Mouse (Mus musculus) R1 (cell line): ENCODE data around the gene Apc2.
A peak's percentile ranks its signal among the peaks of the same experiment; 100 is the strongest.

ENCODE experiments used
- DNase-seq: peaks from one replicate; pipeline ENCODE4 v3.0.0-alpha.2; 2018; ENCODE audit warnings: low read depth, low spot score

Apc2 gene

DNA sequence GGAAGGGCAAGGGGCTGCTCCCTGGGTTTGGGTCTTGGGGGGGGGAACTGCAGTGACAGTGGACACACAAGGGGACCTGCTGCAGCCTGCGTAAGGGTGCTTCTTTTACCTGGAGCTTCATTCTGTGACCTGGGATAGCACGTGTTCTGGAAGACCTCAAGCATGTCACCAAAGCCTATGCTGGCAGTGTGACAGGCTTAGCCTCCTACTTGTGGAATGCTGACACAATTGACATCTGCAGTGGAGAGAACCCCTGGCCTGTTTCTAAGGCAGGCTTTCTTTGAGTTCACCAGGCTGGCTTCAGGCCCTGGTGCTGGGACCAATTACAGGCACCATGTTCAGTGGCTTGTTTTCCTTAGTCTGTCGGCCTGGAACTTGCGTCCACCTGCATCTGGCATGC is 1.5 kb upstream of the Apc2 start:
- no peak for DNase-seq

DNA sequence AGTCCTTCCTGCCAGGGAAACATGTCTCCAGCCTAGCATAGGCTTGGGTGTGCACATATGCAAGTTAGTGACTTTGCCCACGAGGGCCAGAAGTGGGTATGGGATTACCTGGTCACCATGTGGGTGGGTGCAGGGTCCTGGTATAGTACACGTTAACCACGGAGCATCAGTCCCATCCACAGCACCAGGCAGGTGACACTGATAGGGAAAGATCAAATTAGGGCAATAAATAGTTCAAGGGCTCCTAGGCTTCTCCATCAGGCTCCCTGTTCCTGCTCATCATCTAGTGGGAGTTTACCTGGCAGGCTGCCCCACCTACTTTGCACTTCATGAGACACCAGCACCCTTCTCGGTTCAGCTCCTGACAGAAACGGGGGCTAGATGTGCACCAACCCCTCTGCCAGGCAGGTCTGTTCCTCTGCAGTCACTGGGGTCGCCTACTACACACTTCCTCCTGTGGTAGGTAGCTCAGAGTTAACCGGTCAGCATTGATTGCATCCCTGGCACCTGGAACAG is 931 bp upstream of the Apc2 start:
- no peak for DNase-seq

DNA sequence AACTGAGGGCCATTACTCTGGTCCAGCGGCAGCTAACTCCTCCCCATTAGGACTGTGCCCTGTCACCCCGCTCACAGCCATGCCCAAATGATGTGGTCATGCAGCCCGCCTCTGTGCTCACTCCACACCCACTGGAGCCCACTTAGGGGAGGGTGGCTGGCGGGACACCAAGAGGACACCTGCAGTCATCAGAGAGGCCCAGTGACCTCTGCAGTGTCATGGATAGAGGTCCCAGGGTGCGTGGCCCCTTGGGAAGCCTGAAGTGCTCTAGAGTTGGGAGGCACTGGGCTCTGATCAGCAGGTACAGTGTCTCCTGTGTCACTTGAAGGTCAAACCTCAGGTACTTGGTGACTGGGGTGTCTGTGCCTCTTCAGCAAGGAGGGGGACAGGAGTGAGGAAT is 1.0 kb downstream of the Apc2 start:
- DNase-seq, result no peak

DNA sequence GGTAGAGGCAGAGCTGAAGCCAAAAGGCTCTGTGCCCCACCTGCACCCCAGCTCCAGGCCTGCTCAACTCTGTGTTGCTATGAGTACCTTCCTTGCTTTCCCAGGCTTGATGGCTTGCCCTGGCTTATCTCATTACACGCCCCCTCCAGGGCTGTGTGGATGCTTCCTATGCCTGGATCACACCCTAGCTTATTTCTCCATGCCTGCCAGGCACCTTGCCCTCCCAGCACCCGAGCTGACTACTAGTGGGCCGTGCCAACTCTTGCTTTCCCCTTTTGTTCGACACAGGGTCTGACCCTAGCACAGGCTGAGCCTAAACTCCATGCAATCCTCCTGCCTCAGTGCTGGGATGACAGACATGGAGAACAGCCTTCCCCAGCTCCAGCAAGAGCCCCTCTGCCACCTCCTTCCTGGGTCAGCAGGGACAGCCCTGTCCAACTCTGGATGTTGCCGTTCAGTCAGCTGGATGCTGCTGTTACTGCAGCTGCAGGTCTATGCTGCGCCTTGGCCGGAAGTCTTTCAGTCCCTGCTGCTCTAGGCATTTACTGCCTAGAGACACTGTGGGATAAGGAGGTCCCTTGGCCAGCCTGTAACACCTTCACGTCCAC is 1.9 kb downstream of the Apc2 start:
- DNase-seq, result no peak

DNA sequence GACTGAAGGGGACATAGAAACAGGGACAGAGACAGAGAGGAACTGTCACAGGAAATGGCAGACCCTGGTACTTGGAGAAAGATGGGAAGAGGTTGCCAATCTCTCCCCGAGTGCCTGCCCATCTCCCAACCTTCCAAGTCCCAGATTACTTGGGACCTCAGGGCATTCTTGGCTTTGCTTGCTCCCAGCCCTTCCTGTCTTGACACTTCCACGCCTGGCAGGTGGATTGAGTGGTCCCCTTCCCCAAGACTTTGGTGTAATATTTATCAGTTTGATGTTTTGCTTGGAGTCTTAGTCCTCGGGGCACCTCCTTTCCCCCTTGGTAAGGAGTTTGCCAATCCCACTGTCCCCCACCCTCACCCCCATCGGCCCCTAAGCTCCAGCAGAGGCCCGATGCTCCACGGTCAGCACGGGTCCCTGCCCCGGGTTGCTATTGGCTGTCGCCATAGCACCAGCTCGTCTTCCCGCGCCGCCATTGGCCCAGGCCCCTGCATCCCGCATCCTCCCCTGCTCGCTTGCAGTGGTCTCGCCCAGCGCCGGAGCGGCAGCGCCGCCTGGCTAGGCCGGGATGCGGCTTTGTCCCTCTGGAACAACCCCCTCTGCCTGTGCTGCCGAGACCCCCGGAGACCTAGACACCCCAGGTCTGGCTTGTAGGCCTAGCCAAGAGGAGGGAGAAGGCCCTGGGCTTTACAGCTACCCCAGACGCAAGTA is 2.9 kb downstream of the Apc2 start:
- DNase-seq, result peak; percentile 65

DNA sequence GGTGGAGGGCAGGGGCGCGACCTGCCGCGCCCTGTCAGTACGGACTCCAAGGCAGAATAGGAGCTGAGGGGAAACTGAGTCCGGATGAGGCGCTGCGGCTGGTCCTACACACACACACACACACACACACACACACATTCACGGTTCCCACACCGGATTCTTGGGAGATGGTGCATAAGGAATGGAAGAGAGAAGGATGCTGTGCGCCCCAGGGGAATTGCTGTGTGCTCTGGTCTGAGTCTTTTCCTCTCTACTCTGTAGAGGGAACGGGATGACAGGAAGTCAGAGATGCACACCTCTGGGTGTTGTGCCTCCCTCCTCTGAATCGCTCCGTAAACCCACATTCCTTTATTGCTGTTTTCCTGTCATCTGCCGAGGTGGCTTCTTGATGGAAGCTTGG is 3.5 kb downstream of the Apc2 start:
- no peak for DNase-seq

DNA sequence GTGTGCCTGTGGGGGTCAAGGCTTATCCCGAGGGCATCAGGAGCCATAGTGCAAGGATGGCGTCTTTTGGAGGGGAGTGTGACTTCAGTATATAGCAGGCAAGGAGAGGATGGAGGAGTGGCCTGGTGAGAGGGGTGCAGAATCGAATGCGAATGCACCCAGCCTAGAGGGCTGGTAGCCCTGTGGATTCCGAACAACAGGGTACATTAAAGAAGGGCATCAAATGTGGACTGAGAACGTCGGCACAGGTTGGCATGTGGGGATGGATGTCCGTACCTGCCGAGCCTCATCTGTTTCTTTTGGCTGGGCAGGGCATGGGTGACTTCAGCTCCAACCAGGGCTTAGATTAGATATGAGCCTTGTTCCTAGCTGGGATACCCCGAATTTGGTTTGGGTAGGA is 4.0 kb downstream of the Apc2 start:
- no peak for DNase-seq

DNA sequence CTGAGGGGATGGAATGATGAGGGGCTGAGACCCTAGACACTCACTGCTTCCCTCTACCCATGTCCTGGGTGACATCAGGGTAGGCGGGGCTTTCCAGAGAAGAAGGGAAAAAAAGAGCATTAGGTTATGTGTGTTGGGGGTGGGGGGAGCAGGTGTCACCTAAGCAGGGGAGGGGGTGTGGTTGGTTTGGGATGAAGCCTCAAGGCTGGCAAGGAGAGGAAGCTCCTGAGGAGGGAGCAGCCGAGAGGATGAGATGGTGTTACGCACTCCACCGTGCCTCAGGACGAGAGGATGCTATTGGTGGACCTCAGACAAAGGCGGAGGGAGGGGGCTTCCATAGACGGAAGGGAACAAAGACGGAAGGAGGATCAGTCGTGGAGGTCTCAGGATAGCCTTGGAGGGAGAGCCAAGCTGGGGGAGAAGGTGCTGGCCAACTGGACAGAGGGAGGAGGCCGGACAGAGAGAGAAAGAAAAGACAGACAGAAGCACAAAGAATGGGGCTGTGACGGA is 5.0 kb downstream of the Apc2 start:
- DNase-seq, result no peak

DNA sequence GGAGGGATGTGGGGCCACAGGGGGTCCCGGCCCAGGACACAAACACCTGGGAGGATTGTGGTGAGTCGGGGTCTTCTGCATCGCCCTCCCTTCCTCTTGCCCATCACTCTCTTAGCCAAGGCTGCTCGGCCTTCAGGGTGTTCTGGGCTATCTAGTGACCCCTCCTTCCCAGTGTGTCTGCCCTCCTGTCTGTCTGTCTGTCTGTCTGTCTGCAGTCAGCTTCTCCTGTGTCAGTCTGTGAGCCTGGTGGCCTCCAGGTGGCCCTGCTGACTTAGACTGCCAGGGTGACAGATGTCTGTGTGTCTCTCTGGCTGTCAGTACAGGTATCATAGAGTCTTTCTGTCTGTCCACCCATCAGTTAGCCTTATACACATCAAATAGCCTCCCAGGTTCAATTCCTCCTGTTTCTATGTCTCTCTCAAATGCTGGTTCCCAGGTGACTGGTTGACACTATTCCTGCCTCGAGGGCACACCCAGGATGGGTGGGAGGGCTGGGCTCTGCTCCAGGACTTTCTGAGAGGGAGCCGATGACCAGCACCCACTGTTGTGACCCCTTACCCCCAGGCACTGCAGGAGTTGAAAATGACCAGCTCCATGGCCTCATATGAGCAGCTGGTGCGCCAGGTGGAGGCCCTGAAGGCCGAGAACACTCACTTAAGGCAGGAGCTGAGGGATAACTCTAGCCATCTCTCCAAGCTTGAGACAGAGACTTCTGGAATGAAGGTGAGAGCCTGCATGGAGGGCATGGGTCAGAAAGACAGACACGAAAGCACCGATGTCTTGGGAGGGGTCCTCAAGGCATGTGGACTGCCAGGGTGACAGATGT is 5.7 kb downstream of the Apc2 start:
- no peak for DNase-seq

DNA sequence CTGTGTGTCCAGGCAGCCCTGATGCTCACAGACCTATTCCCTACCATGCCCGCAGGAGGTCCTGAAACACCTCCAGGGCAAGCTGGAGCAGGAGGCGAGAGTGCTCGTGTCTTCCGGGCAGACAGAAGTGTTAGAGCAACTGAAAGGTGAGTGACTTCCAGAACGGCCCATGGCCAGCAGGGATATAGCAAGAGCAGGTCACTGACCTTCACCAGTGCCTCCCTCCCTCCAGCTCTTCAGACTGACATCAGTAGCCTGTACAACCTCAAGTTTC is 6.2 kb downstream of the Apc2 start:
- DNase-seq, result no peak

DNA sequence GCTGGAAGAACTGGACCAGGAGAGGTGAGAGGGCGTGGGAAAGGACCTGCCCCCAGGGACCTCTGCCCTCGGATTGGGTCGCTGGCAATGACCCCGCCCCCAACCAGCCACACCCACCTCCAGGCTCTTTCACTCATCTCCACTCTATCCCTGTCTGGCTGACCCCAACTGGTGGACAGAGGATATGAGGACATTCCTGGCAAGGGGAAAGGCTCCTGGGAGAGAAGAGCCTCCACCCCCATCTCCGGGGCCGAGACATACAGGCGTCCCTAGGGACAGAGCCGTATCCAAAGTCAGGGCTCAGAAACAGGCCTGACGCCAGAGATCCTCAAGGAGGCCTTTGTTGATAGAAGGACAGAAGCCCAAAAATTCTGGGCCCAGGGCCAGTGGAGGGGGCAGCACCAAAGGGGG is 6.7 kb downstream of the Apc2 start:
- peak; percentile 62 for DNase-seq

DNA sequence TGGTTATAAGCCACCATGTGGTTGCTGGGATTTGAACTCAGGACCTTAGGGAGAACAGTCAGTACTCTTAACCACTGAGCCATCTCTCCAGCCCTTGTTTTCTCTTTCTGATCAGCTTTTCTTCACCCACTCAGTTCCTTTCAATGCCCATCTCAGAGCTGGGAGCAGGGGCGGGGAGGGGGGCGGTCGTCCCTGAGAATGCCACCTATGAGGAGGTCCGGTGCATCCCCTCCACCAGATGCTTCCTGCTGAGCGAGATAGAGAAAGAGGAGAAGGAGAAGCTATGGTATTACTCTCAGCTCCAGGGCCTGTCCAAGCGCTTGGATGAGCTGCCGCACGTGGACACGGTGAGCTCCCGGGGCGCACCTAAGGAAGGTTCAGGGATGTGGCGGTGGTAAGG is 8.7 kb downstream of the Apc2 start:
- no peak for DNase-seq

DNA sequence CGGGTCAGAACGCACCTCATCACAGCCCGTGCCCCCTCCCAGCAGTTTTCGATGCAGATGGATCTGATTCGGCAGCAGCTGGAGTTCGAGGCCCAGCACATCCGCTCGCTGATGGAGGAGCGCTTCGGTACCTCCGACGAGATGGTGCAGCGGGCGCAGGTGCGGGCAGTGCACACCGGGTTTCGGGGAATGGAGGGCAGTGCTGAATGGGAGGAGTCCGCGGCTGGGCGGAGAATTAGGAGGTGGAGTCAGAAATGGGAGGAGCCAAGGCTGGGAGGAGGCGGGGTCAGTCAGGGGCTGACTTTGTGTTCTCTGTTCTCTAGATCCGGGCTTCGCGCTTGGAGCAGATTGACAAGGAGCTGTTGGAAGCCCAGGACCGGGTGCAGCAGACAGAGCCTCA is 9.1 kb downstream of the Apc2 start:
- peak; percentile 91 for DNase-seq

DNA sequence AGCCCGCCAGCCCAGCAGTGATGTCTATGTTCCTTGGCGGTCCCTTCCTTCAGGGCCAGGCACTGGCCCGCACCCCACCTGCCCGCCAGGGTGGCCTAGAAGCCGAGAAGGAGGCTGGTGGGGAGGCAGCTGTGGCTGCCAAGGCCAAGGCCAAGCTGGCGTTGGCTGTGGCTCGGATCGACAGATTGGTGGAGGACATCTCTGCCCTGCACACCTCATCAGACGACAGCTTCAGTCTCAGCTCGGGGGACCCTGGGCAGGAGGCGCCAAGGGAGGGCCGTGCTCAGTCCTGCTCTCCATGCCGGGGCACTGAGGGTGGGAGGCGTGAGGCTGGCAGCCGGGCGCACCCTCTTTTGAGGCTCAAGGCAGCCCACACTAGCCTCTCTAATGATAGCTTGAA is 15.8 kb downstream of the Apc2 start:
- DNase-seq, result no peak

DNA sequence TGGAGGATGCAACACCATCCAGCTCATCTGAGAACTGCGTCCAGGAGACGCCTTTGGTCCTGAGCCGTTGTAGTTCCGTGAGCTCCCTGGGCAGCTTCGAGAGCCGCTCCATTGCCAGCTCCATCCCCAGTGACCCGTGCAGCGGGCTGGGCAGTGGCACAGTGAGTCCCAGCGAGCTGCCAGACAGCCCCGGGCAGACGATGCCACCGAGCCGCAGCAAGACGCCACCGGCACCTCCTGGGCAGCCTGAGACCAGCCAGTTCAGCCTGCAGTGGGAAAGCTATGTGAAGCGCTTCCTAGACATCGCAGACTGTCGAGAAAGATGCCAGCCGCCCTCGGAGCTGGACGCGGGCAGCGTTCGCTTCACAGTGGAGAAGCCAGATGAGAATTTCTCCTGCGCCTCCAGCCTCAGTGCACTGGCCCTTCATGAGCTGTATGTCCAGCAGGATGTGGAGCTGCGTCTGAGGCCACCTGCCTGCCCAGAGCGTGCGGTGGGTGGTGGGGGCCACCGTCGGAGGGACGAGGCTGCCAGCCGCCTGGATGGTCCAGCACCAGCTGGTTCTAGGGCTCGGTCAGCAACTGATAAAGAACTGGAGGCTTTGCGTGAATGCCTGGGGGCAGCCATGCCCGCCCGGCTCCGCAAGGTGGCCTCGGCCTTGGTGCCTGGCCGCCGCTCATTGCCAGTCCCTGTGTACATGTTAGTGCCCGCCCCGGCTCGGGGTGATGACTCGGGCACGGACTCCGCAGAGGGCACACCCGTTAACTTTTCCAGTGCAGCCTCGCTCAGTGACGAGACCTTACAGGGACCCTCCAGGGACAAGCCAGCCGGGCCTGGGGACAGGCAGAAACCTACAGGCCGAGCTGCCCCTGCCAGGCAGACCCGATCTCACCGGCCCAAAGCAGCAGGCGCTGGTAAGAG is 17.1 kb downstream of the Apc2 start:
- no peak for DNase-seq

DNA sequence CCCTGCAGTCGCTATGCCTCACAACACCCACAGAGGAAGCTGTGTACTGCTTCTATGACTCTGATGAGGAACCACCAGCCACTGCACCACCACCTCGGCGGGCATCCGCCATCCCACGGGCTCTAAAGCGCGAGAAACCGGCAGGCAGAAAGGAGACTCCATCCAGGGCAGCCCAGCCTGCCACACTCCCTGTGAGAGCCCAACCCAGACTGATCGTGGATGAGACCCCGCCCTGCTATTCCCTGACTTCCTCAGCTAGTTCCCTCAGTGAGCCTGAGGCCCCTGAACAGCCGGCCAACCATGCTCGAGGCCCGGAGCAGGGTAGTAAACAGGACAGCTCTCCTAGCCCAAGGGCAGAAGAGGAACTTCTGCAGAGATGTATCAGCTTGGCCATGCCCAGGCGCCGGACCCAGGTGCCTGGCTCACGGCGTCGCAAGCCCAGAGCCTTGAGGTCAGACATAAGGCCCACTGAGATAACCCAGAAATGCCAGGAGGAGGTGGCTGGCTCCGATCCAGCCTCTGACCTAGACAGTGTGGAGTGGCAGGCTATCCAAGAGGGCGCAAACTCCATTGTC is 17.9 kb downstream of the Apc2 start:
- no peak for DNase-seq

DNA sequence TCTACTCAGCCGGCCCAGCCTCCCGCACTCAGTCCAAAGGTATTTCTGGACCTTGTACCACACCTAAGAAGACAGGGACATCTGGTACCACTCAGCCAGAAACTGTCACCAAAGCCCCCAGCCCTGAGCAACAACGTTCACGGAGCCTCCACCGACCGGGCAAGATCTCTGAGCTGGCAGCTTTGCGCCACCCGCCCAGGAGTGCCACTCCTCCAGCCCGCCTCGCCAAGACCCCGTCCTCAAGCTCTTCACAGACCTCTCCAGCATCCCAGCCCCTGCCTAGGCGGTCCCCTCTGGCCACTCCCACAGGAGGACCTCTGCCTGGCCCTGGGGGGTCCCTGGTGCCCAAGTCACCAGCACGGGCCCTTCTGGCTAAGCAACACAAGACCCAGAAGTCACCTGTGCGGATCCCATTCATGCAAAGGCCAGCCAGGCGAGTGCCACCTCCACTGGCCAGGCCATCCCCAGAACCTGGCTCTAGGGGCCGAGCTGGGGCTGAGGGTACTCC is 18.8 kb downstream of the Apc2 start:
- no peak for DNase-seq

DNA sequence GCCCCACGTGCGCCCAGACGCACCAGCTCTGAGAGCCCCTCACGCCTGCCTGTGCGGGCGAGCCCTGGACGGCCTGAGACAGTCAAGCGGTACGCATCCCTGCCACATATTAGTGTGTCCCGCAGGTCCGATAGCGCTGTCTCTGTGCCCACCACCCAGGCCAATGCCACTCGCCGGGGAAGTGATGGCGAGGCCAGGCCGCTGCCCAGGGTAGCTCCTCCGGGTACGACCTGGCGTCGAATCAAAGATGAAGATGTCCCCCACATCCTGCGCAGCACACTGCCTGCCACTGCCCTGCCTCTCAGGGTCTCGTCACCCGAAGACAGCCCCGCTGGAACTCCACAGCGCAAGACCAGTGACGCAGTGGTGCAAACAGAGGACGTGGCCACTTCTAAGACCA is 19.5 kb downstream of the Apc2 start:
- DNase-seq, result no peak

DNA sequence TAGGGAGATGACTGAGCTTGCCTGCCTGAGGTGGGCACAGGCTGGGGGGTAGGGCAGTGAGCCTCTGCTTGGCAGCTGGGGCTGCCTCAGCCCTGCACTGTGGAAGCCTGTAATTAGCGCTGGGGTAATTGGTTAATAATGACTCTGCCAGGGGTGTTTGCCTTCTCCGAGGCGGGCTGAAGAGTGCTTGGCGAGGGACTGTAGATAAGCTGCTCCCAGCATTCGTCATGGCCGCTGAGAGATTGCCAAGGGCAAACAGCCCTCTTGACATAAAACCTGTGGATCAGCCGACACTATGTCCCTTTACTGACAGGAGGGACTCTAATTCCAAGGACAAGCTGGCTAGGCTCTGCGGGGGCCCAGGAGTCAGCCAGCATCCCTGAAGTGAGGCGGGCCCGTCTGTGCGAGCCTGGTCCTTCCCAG is 20.6 kb downstream of the Apc2 start:
- no peak for DNase-seq

DNA sequence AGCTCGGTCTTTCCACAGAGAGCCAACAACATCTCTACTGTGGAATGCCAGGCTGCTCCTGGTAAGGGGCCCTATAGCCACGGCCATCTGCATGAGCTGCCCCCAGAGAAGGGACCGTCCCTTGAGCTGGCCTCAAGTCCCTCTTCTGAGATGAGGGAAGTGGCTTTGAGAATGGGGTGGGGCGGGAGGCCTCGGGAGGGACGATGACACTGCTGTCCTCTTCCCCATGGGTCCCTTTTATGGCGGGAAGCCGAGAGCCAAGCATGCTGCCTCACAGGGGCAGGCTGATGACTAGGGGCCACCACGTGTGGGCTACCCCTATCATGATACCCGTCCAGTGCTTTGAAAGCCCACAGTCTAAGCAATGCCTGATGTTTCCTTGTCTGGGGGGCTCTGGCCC is 21.2 kb downstream of the Apc2 start:
- no peak for DNase-seq

DNA sequence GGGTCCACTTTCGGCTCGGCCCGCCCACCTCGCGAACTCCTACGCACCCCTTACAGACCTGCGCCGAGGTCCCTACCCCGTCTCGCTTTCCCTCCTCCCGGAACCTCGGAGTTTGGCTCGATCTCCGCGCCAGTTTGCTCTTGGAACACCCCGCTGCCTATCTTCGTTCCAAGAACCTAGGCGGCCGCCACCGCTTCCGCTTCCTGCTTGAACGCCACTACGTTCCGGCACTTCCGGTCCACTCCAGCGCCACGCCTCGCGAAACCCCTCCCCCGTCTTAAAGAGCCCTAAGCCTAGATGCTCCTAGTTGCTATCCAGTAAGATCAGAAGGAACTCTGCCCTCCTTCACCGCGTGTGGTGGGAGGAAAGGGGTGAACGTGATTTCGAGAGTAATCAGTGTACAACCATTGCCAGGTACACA is 24.6 kb downstream of the Apc2 start, which contains the start of gene 2310011J03Rik:
2310011J03Rik (minus strand) TSS at position 198 of the 421 bp plus-strand sequence.
- DNase-seq, result peak; percentile 96
